Comparison of ENCODE assay signal across 8 mouse cellular contexts in genomic region chr5:77015544-77016482, GRCm38 (mm10). TPM values are rescaled to one million over a fixed set of nuclear protein-coding genes. Genes with fewer than 3 reads are reported as not detected.
A peak's percentile ranks its signal among the peaks of the same experiment; 100 is the strongest.
DNase-seq lines count a peak whose midpoint lies in the region; ATAC-seq and TF ChIP-seq lines count a peak whose summit lies in the region.

Gene Thegl, plus strand, starts transcription at chr5:77016023.

- 0 out of 2 replicates have a peak, but pooled peaks cover 2% of the 10 kb centered on the region for H3K9me3 ChIP-seq in heart, embryonic 12.5 days (replicated peaks)
- no peaks in the 10 kb centered on the region for H3K9me3 ChIP-seq in kidney, embryonic 16.5 days (ENCODE audit: low read length)

- peak within 1 kb of the TSS; percentile 55 for H3K4me3 ChIP-seq in heart, embryonic 12.5 days
- peak within 1 kb of the TSS; percentile 59 for H3K4me3 ChIP-seq in kidney, embryonic 16.5 days (ENCODE audit: low read length)
- H3K4me3 ChIP-seq in liver, adult 2 months (ENCODE audit: insufficient read depth, low read depth, low read length), result peak within 1 kb of the TSS; percentile 25

- WGBS in heart, embryonic 12.5 days, result 14% methylated on average over 57 of the region's 57 CpGs
- 8% methylated on average over 57 of the region's 57 CpGs for WGBS in kidney, embryonic 16.5 days
- 13% methylated on average over 56 of the region's 57 CpGs for WGBS in liver, adult 2 months

- peak within 1 kb of the TSS; percentile 49; the same call in 1 of the 2 replicates for H3K9ac ChIP-seq in heart, embryonic 12.5 days
- H3K9ac ChIP-seq in kidney, embryonic 16.5 days (replicated peaks; ENCODE audit: low read length), result peak within 1 kb of the TSS; percentile 59
- H3K9ac ChIP-seq in liver, adult 2 months (ENCODE audit: low read depth, low read length), result no peak within 1 kb of the TSS; the same call in 1 of the 2 replicates

- H3K79me2 ChIP-seq in liver, adult 2 months (ENCODE audit: control insufficient read depth, insufficient read depth, low read length), result no peaks in the 10 kb centered on the region

- H3K27ac ChIP-seq in heart, embryonic 12.5 days (ENCODE audit: poor library complexity, severe bottlenecking), result no peak within 1 kb of the TSS
- no peak within 1 kb of the TSS for H3K27ac ChIP-seq in kidney, embryonic 16.5 days (ENCODE audit: low read length)
- no peak within 1 kb of the TSS for H3K27ac ChIP-seq in liver, adult 2 months (replicated peaks; ENCODE audit: insufficient read depth, low read depth, low read length)

- H3K4me2 ChIP-seq in heart, embryonic 12.5 days, result peak within 1 kb of the TSS; percentile 90
- H3K4me2 ChIP-seq in kidney, embryonic 16.5 days (replicated peaks; ENCODE audit: low read depth, low read length), result peak within 1 kb of the TSS; percentile 93

- TF ChIP-seq CTCF in liver, adult 2 months (IDR thresholded peaks at IDR 0.05; ENCODE audit: low read depth, low read length), result no peak

- peak; percentile 87 to 88 for DNase-seq in B cell, adult 2 months
- DNase-seq in c-Kit-negative CD71-positive TER-119-positive erythroid progenitor cells, embryonic 14.5 days (ENCODE audit: low read depth, low spot score), result peak; percentile 92
- peak; percentile 56 for DNase-seq in liver, adult 2 months (ENCODE audit: extremely low read depth, low read depth, low spot score)
- DNase-seq in monocyte, adult 2 months (ENCODE audit: low read depth in 1 of 2, low spot score in 2 of 2), result peak; percentile 56 to 71
- peak; percentile 80 to 93 for DNase-seq in spleen, postnatal 10 days (ENCODE audit: low spot score in 2 of 2)

- peaks cover 6% of the 10 kb centered on the region for H3K27me3 ChIP-seq in heart, embryonic 12.5 days (replicated peaks)
- H3K27me3 ChIP-seq in kidney, embryonic 16.5 days (ENCODE audit: insufficient read depth, low read length), result peaks cover 3% of the 10 kb centered on the region; the same call in 1 of the 2 replicates
- no peaks in the 10 kb centered on the region for H3K27me3 ChIP-seq in liver, adult 2 months (ENCODE audit: control insufficient read depth, insufficient read depth, low read length)

- no peaks in the 10 kb centered on the region for H3K36me3 ChIP-seq in heart, embryonic 12.5 days
- H3K36me3 ChIP-seq in kidney, embryonic 16.5 days (ENCODE audit: insufficient read depth, low read length), result no peaks in the 10 kb centered on the region
- H3K36me3 ChIP-seq in liver, adult 2 months (ENCODE audit: control insufficient read depth, insufficient read depth, low read length), result no peaks in the 10 kb centered on the region

- TF ChIP-seq POLR2A in liver, adult 2 months (IDR thresholded peaks at IDR 0.05; ENCODE audit: extremely low read depth, insufficient read depth, low read length), result no peak

- ATAC-seq in erythroid progenitor cell, adult 5-6 weeks (replicated peaks; ENCODE audit: low FRiP score, poor library complexity, severe bottlenecking), result peak; percentile 98
- peak; percentile 98 for ATAC-seq in heart, embryonic 12.5 days (ENCODE audit: insufficient number of reproducible peaks, low FRiP score)
- ATAC-seq in kidney, embryonic 16.5 days (ENCODE audit: low FRiP score, low TSS enrichment), result peak; percentile 99

- peaks cover 4% of the 10 kb centered on the region; the same call in 1 of the 2 replicates for H3K4me1 ChIP-seq in heart, embryonic 12.5 days (replicated peaks)
- peaks cover 4% of the 10 kb centered on the region; the same call in 1 of the 2 replicates for H3K4me1 ChIP-seq in kidney, embryonic 16.5 days (ENCODE audit: insufficient read depth, low read length)
- no peaks in the 10 kb centered on the region; the same call in 1 of the 2 replicates for H3K4me1 ChIP-seq in liver, adult 2 months (ENCODE audit: control insufficient read depth, insufficient read depth, low read length)

RNA-seq across cellular contexts. Expression of gene Thegl, which starts in this region (rescaled TPM):
- not detected in 2 replicates for total RNA-seq in erythroid progenitor cell, adult 5-6 weeks (2015; ENCODE audit: low replicate concordance)
- not detected in 2 replicates for total RNA-seq in erythroid progenitor cell, adult 5-6 weeks (2017; ENCODE audit: low replicate concordance)
- polyA plus RNA-seq in heart, embryonic 12.5 days (2016; fragmentation: Nextera tagmentation; extraction: Ambion mirVana), result 0.12 TPM in 1 of 2 replicates, not detected in the other
- polyA plus RNA-seq in kidney, embryonic 16.5 days (2015; fragmentation: Nextera tagmentation; extraction: Ambion mirVana), result 0.09 TPM in 1 of 2 replicates, not detected in the other
- not detected in 2 replicates for total RNA-seq in liver, adult 2 months (2014; rRNA removed)
- not detected in 2 replicates for polyA plus RNA-seq in liver, adult 2 months (2012; rRNA removed)

Comparison
In these comparisons a context has a peak if more than half of its experiments do, and no peak if none do; other contexts are left out.
1. Peak in ATAC-seq in erythroid progenitor cell, adult 5-6 weeks; RNA of the gene not detected or under 1 TPM.
2. Peak in ATAC-seq, H3K4me3 ChIP-seq, H3K9ac ChIP-seq and H3K4me2 ChIP-seq in heart, embryonic 12.5 days; RNA of the gene not detected or under 1 TPM.
3. Peak in ATAC-seq, H3K4me3 ChIP-seq, H3K9ac ChIP-seq and H3K4me2 ChIP-seq in kidney, embryonic 16.5 days; RNA of the gene not detected or under 1 TPM.
4. Peak in DNase-seq and H3K4me3 ChIP-seq in liver, adult 2 months; RNA of the gene not detected or under 1 TPM.